7 mouse cellular contexts compared by ENCODE assay signal in the genomic region with DNA sequence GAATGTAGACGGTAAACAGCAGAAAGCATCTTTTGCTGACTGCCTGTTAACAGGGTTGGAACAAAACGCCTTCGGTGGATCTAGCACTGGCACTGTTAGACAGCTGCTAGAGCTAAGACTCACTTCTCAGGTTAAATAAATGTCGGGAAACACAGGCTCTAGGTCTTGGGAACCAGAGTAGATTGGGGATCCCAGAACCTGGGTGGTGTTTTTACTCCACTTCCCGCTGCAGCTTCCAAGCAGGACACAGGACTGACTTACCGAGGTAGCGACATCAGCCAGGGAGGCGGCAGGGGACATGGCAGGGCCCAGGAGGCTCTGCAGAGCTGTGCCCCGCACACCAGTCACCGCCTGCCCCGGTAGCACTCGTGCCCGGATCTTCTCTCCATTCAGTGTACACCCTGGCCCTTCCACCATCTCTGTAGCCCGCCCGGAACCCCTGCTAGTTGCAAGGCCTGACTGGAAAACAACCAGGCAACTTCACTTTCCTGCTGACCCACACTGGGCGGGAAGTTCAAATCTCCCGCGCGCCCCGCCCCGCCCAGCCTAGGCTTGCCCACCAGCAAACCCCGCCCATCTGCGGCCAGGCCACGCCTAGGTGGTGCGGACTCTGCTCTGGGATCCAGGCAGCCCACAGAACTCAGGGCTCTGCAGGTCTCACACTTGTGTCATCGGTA. TPM values are rescaled to one million over a fixed set of nuclear protein-coding genes. Genes with fewer than 3 reads are reported as not detected.
DNase-seq lines count a peak whose midpoint lies in the region; ATAC-seq and TF ChIP-seq lines count a peak whose summit lies in the region.

A gene (minus strand): TSS at position 571 of the 677 bp plus-strand sequence.

- intact Hi-C loops in left cerebral cortex, postnatal 4 days (cut with DNase I), result no loop called here

- H3K4me1 ChIP-seq in hindbrain, embryonic 15.5 days (replicated peaks), result peaks cover 7% of the 10 kb centered on the region
- peaks cover 9% of the 10 kb centered on the region for H3K4me1 ChIP-seq in midbrain, embryonic 11.5 days (ENCODE audit: control insufficient read depth, insufficient read depth, low read length)
- peaks cover 5% of the 10 kb centered on the region for H3K4me1 ChIP-seq in small intestine, adult 2 months (ENCODE audit: control insufficient read depth, insufficient read depth, insufficient read length, low read length)

- peak within 1 kb of the TSS; percentile 69 for H3K4me2 ChIP-seq in hindbrain, embryonic 15.5 days
- peak within 1 kb of the TSS; percentile 65 for H3K4me2 ChIP-seq in midbrain, embryonic 11.5 days

- TF ChIP-seq CTCF in small intestine, adult 2 months (IDR thresholded peaks at IDR 0.05; ENCODE audit: extremely low read depth, insufficient read length, insufficient replicate concordance, low read depth, low read length), result no peak

- H3K4me3 ChIP-seq in hindbrain, embryonic 15.5 days, result peak within 1 kb of the TSS; percentile 42
- H3K4me3 ChIP-seq in midbrain, embryonic 11.5 days (ENCODE audit: low read depth, low read length), result peak within 1 kb of the TSS; percentile 59
- H3K4me3 ChIP-seq in small intestine, adult 2 months (ENCODE audit: low read depth, low read length), result peak within 1 kb of the TSS; percentile 70

- TF ChIP-seq POLR2A in small intestine, adult 2 months (IDR thresholded peaks at IDR 0.05; ENCODE audit: low read depth, low read length), result no peak; the same call in 1 of the 2 replicates

- no peaks in the 10 kb centered on the region for H3K27me3 ChIP-seq in hindbrain, embryonic 15.5 days
- H3K27me3 ChIP-seq in midbrain, embryonic 11.5 days (ENCODE audit: control insufficient read depth, insufficient read depth, low read length), result no peaks in the 10 kb centered on the region
- no peaks in the 10 kb centered on the region for H3K27me3 ChIP-seq in small intestine, adult 2 months (ENCODE audit: control insufficient read depth, insufficient read depth, low read length)

- no peaks in the 10 kb centered on the region for H3K9me3 ChIP-seq in hindbrain, embryonic 15.5 days
- no peaks in the 10 kb centered on the region for H3K9me3 ChIP-seq in midbrain, embryonic 11.5 days (ENCODE audit: control insufficient read depth, low read length)

- no peaks in the 10 kb centered on the region for H3K36me3 ChIP-seq in hindbrain, embryonic 15.5 days
- no peaks in the 10 kb centered on the region for H3K36me3 ChIP-seq in midbrain, embryonic 11.5 days (ENCODE audit: control insufficient read depth, insufficient read depth, low read length)
- no peaks in the 10 kb centered on the region for H3K36me3 ChIP-seq in small intestine, adult 2 months (ENCODE audit: control insufficient read depth, insufficient read depth, low read length)

- peak; percentile 94 for ATAC-seq in hindbrain, embryonic 15.5 days (ENCODE audit: low FRiP score, low read depth)
- ATAC-seq in midbrain, embryonic 11.5 days (ENCODE audit: low FRiP score), result peak; percentile 99

- peak within 1 kb of the TSS; percentile 25 for H3K9ac ChIP-seq in hindbrain, embryonic 15.5 days
- peak within 1 kb of the TSS; percentile 69 for H3K9ac ChIP-seq in midbrain, embryonic 11.5 days (ENCODE audit: low read length)

- no peak within 1 kb of the TSS for H3K27ac ChIP-seq in hindbrain, embryonic 15.5 days (replicated peaks)
- no peak within 1 kb of the TSS for H3K27ac ChIP-seq in midbrain, embryonic 11.5 days (ENCODE audit: low read depth, low read length)
- H3K27ac ChIP-seq in small intestine, adult 2 months (ENCODE audit: insufficient read depth, low read depth, low read length), result no peak within 1 kb of the TSS

- peak; percentile 56 for DNase-seq in WW6 (ENCODE audit: low read depth, low spot score)
- peak; percentile 65 to 67 for DNase-seq in cerebellum, postnatal 14 days
- DNase-seq in frontal cortex, postnatal 36 days (ENCODE audit: low spot score in 2 of 2), result peak; percentile 13 to 17
- DNase-seq in left cerebral cortex, postnatal 4 days, result peak; percentile 81
- DNase-seq in midbrain, embryonic 11.5 days (ENCODE audit: low spot score, missing footprints), result peak; percentile 98

- 2% methylated on average over 26 of the region's 26 CpGs for WGBS in hindbrain, embryonic 15.5 days
- WGBS in midbrain, embryonic 11.5 days, result under 1% methylated on average over 26 of the region's 26 CpGs
- WGBS in small intestine, adult 2 months, result 2% methylated on average over 26 of the region's 26 CpGs

RNA-seq across cellular contexts. Expression of the gene that starts here (rescaled TPM):
- 6.3 and 8.1 TPM in 2 replicates for polyA plus RNA-seq in hindbrain, embryonic 15.5 days (2015; fragmentation: Nextera tagmentation; extraction: Ambion mirVana)
- total RNA-seq in left cerebral cortex, postnatal 4 days (2021), result 1 to 10 TPM; 3.2 TPM
- polyA plus RNA-seq in midbrain, embryonic 11.5 days (2014; fragmentation: Nextera tagmentation; extraction: Ambion mirVana), result 25.5 and 27.5 TPM in 2 replicates
- 0.42 and 0.44 TPM in 2 replicates for polyA plus RNA-seq in small intestine, adult 2 months (2012; rRNA removed)

Comparison
In these comparisons a context has a peak if more than half of its experiments do, and no peak if none do; other contexts are left out.
1. DNase-seq: peak in every context shown above with its lines; median percentile 98 in midbrain, embryonic 11.5 days; 81 in left cerebral cortex, postnatal 4 days; 66 in cerebellum, postnatal 14 days; 56 in WW6; 15 in frontal cortex, postnatal 36 days.